Mouse (Mus musculus): ENCODE measurements around the gene Smim13.
"Not testable (repeated sequence)": the region's sequence is repeated elsewhere in the genome, so short reads cannot be mapped to it uniquely, and the experiment has no call there.

Smim13 gene

DNA sequence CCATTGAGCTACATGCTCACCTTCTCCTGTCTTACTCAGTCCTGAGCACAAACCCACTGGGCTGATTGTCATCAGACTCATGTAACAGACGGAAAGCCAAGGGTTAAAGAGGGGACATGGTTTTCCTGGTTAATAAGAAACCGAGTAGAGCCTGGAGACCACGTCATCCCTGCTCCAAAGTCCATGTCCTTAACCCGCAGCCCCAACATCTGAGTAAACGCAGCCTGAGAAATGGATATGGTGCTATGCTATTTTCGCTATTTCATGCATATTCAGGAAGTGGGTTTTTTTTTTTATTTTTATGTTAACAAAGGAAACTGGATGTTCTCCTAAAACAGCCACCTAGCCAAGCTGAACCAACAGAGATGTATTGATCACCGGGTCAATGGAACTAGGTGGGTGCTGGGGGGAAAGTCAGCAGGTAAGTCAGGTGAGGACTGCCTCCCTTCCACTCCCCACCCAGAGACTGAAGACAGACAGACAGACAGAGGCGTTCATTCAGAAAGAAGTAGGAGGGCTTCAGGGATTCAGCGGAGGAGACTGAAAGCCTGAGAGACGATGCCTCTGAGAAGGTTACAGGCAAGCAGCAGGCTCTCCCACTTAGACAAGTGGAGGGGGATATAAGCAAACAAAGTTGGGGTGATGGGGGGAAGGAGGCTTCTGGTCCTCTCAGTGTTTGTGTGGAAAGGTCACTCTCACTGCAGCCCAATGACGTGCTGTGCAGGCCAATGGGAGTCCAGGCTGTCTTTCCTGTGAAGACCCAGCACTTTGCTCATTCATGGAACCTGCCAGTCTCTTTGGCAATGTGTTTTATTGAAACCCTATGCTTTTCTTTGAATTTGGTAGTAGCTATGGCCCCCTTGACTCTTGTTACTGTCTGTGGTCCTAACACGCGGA, 13.6 kb upstream of the Smim13 start:
- DNase-seq (ENCODE audit: inconsistent age in 2 of 2, low spot score in 1 of 2): no peak

DNA sequence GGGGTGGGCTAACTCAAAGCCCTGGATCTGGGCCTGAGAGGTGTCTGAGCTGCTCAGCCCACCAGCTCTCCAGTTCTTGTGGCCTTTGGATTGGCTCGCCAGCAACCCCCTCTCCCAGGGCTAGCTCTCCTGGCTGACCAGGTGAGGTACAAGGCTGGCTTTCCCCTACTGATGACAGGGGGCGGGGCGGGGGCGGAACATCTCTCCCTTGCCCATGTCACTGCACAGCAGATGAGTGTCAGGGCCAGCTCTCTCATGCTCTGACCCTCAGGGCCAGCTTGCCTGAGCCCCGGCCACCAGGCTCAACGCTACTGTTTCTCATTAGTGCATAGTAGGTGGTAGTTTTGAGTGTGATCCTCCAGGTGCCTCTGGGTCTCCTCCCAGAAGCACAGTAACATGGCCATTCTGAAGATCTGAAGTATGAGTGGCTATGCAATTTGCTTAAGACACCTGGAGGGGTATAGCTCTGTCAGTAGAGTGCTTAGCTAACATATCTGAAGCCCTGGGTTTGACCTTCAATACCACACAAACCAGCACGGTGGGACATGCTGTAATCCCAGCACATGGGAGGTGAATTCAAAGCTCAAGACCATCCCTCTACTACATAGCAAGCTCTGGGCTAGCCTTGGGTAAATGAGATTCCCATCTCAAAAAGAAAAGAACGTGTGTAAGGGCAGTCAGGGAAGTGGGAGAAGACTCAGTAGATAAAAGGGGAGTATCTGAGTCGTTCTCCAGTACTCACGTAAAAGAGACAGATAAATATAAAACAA, 11.4 kb upstream of the Smim13 start:
- no peak for DNase-seq (ENCODE audit: inconsistent age in 2 of 2, low spot score in 1 of 2)

DNA sequence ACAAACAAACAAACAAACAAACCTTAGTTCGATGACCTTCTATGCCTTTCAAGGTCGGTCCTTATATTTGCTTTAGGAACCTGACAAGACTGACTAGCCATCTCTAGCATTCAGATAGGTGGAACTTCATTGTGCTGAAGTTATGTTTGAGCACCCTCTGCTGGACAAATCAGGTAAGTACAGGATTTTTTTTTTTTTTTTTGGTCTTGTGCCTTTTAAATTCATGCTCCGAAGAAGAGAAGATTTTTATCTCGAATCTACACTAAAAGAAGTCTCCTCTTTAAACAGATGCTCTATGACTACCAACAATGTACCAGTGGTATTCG, 10.9 kb upstream of the Smim13 start:
- DNase-seq (ENCODE audit: inconsistent age in 2 of 2, low spot score in 1 of 2): peak in 1 of 2 experiments; percentile 68

DNA sequence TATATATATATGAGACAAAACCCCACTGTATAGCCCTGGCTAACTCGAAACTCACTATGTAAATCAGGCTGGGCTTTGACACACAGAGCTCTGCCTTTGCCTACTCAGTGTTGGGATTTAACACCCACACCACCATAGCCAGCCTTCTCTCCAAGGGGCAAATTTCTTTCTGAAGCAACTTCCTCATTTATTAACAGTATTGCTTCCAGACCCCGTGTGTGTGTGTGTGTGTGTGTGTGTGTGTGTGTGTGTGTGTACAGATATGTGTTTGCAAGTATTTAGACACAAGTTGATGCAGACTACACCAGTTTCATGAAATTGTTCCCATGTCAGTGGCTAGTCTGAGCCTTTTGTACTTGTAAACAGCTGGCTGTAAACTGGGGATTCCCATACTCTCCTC, 8.1 kb upstream of the Smim13 start:
- DNase-seq (ENCODE audit: inconsistent age in 2 of 2, low spot score in 1 of 2): no peak

DNA sequence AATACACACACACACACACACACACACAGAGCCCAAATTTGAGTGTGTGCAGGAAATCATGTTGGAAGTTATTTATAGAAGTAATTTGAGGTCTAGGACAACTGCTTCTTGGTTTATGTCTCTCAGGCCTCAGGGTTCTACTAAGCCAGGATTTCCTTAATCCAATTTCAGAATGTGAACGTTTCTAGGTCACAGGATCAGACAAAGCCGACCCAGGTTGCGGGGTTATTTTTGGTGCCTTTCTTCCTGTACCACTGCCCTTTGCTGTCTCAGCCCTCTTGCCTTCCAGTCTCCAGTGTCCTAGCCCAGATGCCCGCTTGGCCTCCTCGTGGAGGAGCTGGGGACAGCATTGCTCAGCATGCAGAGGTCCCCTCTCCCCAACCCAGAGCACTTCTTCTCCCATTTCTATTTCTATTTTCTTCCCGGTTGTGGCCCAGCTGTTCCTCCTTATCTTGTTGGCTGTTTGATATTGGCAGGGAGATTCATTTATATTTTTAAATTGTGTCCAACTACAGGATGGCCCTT, 5.3 kb upstream of the Smim13 start:
- no peak for DNase-seq (ENCODE audit: inconsistent age in 2 of 2, low spot score in 1 of 2)

DNA sequence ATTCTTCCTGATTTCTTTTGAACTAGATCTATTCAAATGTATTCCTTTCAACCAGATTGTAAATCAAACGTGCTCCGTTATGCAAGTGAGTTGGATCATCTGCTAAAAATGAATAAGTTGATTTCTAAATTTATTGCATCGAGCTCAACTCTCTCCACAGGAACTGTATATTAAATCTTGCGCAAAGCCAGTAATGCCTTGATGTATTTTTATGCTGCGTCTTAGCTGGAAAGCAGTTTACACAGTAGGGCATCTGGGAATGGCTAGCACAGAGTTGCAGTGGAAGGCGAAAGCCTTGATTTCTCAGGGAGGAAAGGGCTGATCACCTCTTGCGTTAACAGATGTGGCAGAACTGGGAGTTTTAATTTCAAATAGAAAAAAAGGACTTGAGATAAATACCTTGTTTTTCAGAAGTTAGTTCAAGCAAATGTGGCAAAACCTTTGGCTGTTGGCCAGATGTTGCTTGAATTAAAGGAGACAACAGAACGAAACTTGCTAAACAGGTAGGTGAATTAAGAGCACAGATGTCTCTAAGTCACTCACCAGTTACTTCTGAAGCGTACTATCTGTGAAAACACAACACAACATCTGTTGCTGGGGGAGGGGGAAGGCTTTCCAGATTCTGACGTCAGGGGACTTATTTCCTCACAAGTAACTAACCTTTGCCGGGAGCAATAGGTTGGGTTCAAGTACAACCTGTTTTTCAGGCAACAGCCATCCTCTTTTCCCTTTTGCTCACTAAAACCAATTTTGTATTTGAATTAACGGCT, 708 bp upstream of the Smim13 start:
- no peak for DNase-seq (ENCODE audit: inconsistent age in 2 of 2, low spot score in 1 of 2)

DNA sequence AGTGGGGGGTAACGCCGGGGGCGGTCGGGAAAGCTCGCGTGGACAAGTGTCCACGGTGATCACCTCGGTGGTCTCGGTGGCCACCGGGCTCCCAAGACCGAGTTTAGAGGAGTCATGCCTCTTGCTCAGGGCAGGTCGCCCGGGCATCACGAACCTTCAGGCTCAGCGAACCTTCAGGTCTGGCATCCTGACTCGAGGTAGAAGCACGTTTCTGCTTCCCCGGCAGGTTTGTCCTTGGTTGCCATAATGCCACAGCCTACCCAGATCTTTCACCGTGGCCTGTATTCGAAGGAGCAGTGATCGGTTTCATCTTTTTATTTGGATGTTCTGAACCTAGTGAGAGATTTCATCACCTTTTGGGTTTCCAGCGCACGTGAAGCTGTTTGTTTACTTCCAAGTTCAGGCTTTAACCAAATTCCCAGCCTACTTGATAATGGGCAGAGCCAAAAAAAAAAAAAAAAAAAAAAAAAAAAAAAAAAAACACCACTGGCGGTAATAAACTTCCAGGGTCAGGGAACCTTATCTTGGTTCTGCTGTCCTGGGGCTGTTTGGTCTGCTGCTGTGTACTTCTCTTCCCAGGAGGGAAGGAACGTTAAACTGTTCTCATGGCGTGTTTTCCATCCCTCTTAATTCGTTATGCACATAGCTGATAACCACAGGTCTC, 806 bp downstream of the Smim13 start:
- no peak for DNase-seq (ENCODE audit: inconsistent age in 2 of 2, low spot score in 1 of 2)

DNA sequence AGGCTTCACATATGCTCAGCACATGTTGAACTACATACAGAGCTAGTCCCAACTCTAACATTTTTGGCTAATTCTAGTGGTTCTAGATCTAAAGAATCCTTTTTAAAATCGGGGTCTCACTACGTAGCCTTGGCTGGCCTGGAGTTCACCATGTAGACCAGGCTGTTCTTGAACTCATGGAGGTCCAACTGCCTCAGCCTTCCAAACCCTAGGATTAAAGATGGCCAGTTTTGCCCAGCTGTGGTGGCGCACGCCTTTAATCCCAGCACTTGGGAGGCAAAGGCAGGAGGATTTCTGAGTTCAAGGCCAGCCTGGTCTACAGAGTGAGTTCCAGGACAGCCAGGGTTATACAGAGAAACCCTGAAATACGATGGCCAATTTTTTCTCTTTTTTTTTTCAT, 1.6 kb downstream of the Smim13 start:
- DNase-seq (ENCODE audit: inconsistent age in 2 of 2, low spot score in 1 of 2): peak in 1 of 2 experiments; percentile 36

DNA sequence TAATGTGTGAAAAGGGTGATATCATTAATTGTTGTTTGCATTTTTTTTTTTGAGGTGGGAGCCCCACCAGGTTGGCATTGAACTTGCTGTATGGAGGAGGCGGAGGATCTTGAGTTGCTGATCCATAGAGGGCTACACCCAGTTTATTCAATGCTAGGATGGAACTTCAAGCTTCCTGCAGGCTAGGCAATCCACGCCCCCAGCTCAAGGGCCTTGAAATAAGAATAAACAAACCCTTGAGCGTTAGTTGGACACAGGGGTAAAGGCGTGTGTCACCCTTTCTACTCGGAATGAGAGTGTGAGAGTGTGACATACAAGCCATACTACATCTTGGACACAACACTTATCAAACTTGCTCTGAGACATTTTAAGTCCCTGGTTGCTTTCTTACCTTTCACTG, 2.0 kb downstream of the Smim13 start:
- DNase-seq (ENCODE audit: inconsistent age in 2 of 2, low spot score in 1 of 2): peak in 1 of 2 experiments; percentile 31

DNA sequence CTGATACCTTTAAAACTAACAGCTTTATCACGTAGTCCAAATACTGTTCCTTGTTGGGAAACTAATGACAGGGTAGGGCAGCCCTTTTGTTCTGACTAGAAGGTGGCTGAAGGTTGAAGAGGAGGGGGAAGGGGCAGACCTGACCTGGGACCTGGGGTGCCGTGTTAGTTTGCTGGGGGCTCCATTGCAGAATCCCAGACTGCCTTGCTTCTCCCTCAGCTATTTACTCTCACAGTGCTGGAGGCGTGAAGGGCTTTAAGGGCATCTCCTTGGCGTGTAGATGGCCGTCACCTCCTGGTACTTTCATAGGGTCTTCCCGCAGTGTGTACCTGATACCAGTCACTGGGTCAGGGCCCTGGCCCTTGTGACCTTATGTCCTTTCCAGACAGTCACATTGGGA, 2.5 kb downstream of the Smim13 start:
- no peak for DNase-seq (ENCODE audit: inconsistent age in 2 of 2, low spot score in 1 of 2)

DNA sequence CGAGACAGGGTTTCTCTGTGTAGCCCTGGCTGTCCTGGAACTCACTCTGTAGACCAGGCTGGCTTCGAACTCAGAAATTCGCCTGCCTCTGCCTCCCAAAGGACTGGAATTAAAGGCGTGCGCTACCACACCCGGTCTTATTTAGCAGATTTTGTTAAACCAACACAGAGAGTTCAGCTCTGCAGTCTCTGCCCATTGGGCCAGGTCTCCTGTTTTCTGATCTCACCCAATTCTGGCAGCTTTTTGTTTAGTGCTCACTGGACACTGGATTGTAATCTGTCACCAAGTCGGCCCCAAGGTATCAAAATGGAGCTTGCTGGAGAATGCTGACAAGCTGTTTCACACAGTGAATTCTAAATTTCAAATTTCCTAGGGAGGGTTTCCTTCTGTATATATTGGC, 3.1 kb downstream of the Smim13 start:
- DNase-seq (ENCODE audit: inconsistent age in 2 of 2, low spot score in 1 of 2): no peak

DNA sequence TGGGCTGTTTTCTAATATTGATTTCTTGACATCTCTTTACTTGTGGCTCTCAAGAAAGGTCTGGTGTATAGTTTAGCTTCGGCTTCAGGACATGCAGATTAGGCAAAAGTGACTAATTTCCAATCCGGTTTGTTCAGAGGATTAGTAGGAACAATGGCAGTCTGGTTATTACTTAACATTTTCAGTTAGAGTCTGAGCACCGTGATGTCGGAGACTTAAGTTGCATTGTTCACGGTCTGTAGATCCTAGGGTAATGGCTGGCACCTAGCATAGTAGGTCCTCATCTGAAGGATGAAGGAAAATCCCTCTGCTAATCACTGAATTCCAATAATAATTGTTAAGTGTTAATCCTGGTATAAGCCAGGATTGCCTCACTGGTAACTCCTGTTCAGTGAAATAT, 6.5 kb downstream of the Smim13 start:
- no peak for DNase-seq (ENCODE audit: inconsistent age in 2 of 2, low spot score in 1 of 2)

DNA sequence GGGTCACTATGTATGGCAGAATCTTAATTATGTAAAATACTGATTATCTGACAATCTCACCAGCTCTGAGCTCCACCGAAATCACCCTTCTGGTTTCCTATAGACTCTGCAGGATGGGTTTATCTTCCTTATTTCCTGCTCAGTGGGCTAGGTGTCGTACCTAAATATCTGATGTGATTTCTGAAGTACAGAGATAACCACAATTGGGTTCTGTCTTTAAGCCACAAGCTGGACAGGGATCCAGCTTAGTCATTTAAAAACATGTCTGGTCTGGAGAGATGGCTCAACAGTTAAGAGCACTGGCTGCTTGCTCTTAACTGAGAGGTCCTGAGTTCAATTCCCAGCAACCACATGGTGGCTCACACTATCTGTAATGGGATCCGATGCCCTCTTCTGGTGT, 7.3 kb downstream of the Smim13 start:
- DNase-seq (ENCODE audit: inconsistent age in 2 of 2, low spot score in 1 of 2): no peak

DNA sequence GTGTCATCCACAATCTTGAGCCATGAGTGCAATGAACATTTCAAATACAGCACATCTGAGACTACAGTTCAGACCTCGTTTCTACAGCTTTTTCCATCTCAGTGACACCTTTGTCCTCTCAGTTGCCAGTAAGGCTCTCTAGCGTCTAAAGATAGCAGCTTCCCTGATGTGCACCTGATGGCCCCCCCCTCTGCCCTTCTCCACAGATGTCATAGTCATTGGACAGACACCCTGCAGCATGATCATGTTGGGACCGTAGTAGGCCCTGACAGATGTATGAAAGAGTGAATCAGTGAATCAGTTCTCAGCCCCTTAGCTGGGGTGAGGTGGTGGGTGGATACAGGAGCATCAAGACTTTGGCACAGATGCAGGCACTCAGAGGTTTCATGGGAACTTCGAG, 8.2 kb downstream of the Smim13 start:
- DNase-seq (ENCODE audit: inconsistent age in 2 of 2, low spot score in 1 of 2): no peak

DNA sequence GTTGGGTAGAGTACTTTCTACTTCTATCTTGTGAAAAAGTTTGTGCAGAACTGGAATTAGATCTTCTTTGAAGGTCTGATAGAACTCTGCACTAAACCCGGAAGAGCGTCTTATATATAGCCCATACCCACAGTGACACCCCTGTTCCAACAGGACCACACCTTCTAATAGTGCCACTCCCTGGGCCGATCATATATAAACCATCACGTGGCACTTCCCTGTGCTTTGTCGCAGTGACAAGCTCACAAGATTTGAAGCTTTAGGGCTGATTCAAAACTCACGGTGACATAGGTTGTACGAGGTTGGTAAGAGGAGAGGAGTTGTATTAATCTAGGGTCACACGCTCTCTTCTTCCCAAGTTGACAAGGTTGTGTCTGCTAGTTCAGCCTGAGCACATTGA, 12.0 kb downstream of the Smim13 start:
- DNase-seq (ENCODE audit: inconsistent age in 2 of 2, low spot score in 1 of 2): not testable (repeated sequence)

DNA sequence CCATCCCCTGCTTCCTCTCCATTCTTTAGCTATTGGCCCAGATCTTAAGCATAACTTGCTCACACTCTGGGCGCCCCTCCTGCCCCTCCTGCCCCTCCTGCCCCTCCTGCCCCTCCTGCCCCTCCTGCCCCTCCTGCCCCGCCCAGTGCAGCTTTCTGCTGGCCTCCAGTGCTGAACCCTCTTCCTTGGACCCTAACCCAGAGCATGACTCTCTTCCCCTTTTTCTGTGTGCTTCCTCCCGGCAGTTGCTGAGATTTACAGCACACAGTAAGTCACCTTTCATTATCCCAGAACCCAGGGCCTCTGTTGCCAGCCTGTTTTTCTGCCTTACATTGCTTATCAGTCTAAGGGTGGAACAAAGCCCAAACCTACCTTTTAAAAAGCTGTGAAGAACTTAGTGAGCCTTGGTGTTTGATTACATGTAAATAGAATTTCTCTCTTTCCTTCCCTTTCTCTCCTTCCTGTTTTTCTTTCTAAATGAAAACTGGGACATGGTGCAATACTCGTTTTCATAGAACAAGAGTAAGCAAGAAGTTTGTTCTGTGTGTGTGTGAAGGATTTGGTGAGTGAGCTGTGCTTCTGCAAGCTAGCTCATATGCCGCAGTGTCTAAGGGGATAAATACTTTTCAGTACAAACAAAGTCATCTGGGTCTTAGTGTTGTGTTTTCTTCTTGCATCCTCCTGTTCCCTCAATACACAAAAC, 13.8 kb downstream of the Smim13 start:
- no peak for DNase-seq (ENCODE audit: inconsistent age in 2 of 2, low spot score in 1 of 2)

DNA sequence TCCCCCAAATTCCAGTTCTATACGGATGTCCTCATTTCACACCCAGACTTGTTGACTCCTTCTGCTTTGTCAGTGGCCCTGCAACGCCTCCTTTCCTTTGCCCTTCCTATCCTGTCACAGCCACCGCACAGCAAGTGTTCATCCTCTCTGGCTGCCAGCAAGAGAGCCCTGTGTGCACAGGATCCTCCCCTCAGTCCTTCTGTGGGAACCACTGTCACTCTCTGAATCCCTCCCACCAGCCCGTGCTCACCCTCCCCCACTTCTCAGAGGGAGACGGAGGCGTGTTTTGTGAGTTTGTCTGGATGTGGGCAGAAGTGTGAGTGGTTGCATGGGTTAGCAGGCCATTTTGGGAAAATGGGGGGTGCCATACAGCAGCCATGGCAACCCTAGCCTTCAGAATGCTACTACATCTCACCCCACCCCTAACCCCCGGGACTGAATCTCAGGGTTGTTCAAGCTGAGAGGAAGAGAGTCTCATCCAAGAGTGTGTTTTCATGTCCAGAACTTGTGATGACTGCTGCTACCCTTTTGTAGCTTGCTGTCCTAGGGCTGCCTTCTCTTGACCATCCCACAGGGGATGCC, 18.3 kb downstream of the Smim13 start:
- DNase-seq (ENCODE audit: inconsistent age in 2 of 2, low spot score in 1 of 2): no peak

DNA sequence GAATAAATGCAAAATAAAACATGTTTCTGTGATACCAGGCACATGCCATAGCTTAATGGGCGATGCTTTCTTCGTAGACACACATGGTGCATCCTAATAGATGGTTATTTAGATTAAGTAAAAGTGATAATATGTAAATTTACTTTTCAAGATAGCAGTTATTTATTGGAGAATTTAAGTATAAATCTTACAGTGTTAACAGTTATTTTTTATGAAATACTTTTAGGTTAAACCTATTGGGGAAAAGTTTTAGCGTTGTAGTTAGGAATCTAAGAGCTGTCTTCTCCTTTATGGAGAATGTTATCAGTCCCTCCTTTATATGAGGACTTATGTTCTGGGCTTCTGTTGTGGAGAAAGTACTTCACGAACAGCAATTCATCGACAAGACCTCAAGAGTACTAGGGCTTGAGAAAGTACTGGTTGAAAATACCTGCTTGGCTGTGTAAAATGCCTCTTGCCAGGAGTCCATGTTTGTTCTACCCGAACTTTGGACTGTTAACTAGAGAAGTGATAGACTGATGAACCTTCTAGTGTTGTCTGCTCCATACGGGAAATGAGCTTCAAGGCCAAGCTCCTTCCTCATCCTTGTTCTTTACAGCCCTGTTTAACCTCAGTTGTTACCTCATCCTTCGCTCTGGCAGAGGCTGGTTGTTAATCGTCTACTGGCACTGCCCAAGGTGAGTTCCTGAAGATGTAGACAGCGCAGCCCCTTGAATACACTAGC, 24.4 kb downstream of the Smim13 start, which contains the start of gene Gm17364:
Gene Gm17364 (minus strand): TSS at position 51 of the 724 bp plus-strand sequence.
- DNase-seq (ENCODE audit: inconsistent age in 2 of 2, low spot score in 1 of 2): no peak

DNA sequence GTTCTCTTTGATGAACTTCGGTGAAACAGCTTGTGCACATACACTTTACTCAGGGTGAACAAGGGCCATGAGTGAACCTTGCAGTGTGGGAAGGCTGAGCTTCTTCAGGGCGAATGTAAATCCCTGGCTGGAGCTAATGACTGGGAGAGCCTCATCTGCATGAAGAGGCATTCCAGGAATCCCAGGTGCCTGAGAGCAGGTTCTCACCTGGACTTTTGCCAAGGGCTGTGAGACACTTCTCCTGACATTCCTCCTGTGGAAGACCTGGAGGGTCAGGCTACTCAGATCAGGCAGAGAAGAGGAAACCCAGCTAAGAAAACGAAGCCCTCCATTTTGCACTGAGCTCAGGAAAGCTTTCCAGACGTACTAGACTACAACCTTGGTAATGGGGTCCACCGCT, 31.1 kb downstream of the Smim13 start:
- no peak for DNase-seq (ENCODE audit: inconsistent age in 2 of 2, low spot score in 1 of 2)
